Mouse (Mus musculus): ENCODE data around the gene BC025920. TPM values are rescaled to one million over a fixed set of nuclear protein-coding genes. Genes with fewer than 3 reads are reported as not detected.
A peak's percentile ranks its signal among the peaks of the same experiment; 100 is the strongest.

The BC025920 gene
- polyA plus RNA-seq, 1 experiment from 2014 or later, result 0.61 TPM

GRCm38 (mm10) chr10:81612779-81613178, 6.7 kb downstream of the BC025920 start:
- Histone ChIP-seq H3K9me3 (ENCODE audit: control insufficient read depth, low read length) (no peaks in the 10 kb centered on the region), H3K36me3 (ENCODE audit: control insufficient read depth, insufficient read depth, low read length) (no peaks in the 10 kb centered on the region), H3K4me3 (ENCODE audit: low read length) (no peak overlapping the region), H3K4me1 (ENCODE audit: control insufficient read depth, insufficient read depth, low read length) (0 out of 2 replicates have a peak, but pooled peaks cover 4% of the 10 kb centered on the region), H3K9ac (ENCODE audit: low read depth, low read length) (no peak overlapping the region), H3K27ac (ENCODE audit: low read length) (no peak overlapping the region), H3K4me2 (ENCODE audit: low read depth, low read length) (no peak overlapping the region), H3K27me3 (replicated peaks; ENCODE audit: control insufficient read depth, insufficient read depth, low read length) (no peaks in the 10 kb centered on the region)
- ATAC-seq, result no peak
- WGBS, result 66% methylated on average over 3 of the region's 3 CpGs

- ATAC-seq, result peak; percentile 29; the same call in 1 of the 2 replicates
- peaks cover 2% of the 10 kb centered on the region; the same call in 1 of the 2 replicates for H3K9me3 ChIP-seq (ENCODE audit: control insufficient read depth, low read length)
These were observed 9.4 kb downstream of the BC025920 start for GRCm38 (mm10) chr10:81615486-81615885.

DNA sequence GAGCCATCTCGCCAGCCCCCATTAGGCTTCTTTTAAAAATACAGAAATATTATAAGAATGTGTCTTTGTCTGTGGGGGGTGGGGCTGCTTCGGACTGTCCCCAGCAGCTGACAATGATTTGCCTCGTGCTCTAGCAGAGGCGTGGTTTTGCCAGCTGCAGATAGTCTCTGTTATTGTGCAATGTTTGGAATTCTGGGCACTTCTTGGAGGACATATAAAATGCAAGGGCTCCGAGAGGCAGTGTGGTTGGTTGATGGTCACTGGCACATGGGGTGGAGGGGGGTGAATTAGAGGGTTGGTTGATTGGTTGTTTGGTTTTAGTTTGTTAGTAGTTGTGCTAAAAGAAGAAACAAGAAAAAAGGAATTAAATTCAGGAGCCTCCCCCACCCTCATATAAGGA, 13.9 kb downstream of the BC025920 start:
- no peak overlapping the region for H3K4me2 ChIP-seq (ENCODE audit: low read depth, low read length)
- no peak overlapping the region for H3K4me3 ChIP-seq (ENCODE audit: low read length)
- H3K27me3 ChIP-seq (replicated peaks; ENCODE audit: control insufficient read depth, insufficient read depth, low read length), result no peaks in the 10 kb centered on the region
- ATAC-seq, result no peak
- WGBS, result 76% methylated on average over 5 of the region's 5 CpGs
- H3K4me1 ChIP-seq (ENCODE audit: control insufficient read depth, insufficient read depth, low read length), result peaks cover 9% of the 10 kb centered on the region; the same call in 1 of the 2 replicates
- no peak overlapping the region for H3K9ac ChIP-seq (ENCODE audit: low read depth, low read length)
- H3K36me3 ChIP-seq (ENCODE audit: control insufficient read depth, insufficient read depth, low read length), result 0 out of 2 replicates have a peak, but pooled peaks cover 17% of the 10 kb centered on the region
- H3K27ac ChIP-seq (ENCODE audit: low read length), result no peak overlapping the region
- peaks cover 2% of the 10 kb centered on the region; the same call in 1 of the 2 replicates for H3K9me3 ChIP-seq (ENCODE audit: control insufficient read depth, low read length)

More at GRCm38 (mm10) chr10:81615486-81615885, 9.4 kb downstream of the BC025920 start:
- WGBS, result 53% methylated on average over 6 of the region's 6 CpGs
- H3K27ac ChIP-seq (ENCODE audit: low read length), result no peak overlapping the region
- H3K27me3 ChIP-seq (replicated peaks; ENCODE audit: control insufficient read depth, insufficient read depth, low read length), result no peaks in the 10 kb centered on the region
- H3K4me2 ChIP-seq (ENCODE audit: low read depth, low read length), result no peak overlapping the region
- H3K4me1 ChIP-seq (ENCODE audit: control insufficient read depth, insufficient read depth, low read length), result 0 out of 2 replicates have a peak, but pooled peaks cover 4% of the 10 kb centered on the region
- no peak overlapping the region for H3K4me3 ChIP-seq (ENCODE audit: low read length)
- H3K36me3 ChIP-seq (ENCODE audit: control insufficient read depth, insufficient read depth, low read length), result no peaks in the 10 kb centered on the region
- H3K9ac ChIP-seq (ENCODE audit: low read depth, low read length), result no peak overlapping the region

DNA sequence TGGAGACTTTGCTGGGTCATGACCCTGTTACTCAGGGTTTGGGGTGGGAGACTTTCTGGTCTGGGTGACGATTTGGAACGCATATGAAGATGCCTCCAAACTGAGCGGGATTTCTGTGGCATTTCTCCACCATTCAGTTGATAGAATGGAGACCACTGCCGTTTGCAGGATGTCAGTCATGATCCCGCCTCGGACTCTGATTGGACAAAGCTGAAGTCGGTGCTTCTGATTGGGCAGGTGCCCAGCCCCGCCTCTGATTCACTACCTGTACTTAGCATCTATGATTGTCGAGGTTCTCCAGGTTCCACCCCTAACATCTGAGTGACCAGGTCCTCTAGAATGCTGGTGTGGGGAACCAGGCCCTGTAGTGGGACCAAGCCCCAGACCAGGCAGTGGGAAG, 14.7 kb downstream of the BC025920 start:
- WGBS, result 58% methylated on average over 9 of the region's 9 CpGs
- ATAC-seq, result no peak
- Histone ChIP-seq H3K36me3 (ENCODE audit: control insufficient read depth, insufficient read depth, low read length) (0 out of 2 replicates have a peak, but pooled peaks cover 17% of the 10 kb centered on the region), H3K27me3 (replicated peaks; ENCODE audit: control insufficient read depth, insufficient read depth, low read length) (no peaks in the 10 kb centered on the region), H3K27ac (ENCODE audit: low read length) (no peak overlapping the region), H3K9me3 (ENCODE audit: control insufficient read depth, low read length) (peaks cover 2% of the 10 kb centered on the region; the same call in 1 of the 2 replicates), H3K4me3 (ENCODE audit: low read length) (no peak overlapping the region), H3K4me1 (ENCODE audit: control insufficient read depth, insufficient read depth, low read length) (peaks cover 8% of the 10 kb centered on the region; the same call in 1 of the 2 replicates), H3K9ac (ENCODE audit: low read depth, low read length) (no peak overlapping the region), H3K4me2 (ENCODE audit: low read depth, low read length) (no peak overlapping the region)

DNA sequence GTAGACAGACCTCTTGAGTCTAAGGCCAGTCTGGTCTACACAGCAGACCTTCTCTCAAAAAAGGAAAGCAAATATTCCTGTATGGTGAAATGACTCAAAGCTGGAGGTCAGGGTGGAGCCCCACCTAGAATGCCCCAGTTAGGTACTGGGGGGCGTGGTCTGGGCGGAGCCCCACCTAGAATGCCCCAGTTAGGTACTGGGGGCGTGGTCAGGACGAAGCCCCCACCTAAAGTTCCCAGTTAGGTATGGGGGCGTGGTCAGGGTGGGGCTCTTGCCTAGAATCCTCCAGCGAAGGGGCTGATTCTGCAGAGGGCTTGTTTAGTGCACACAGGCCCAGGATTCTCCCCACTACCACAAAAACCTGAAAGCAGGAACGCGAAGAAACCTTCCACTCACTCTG, 17.4 kb downstream of the BC025920 start:
- peaks cover 17% of the 10 kb centered on the region for H3K4me1 ChIP-seq (ENCODE audit: control insufficient read depth, insufficient read depth, low read length)
- no peak for ATAC-seq

DNA sequence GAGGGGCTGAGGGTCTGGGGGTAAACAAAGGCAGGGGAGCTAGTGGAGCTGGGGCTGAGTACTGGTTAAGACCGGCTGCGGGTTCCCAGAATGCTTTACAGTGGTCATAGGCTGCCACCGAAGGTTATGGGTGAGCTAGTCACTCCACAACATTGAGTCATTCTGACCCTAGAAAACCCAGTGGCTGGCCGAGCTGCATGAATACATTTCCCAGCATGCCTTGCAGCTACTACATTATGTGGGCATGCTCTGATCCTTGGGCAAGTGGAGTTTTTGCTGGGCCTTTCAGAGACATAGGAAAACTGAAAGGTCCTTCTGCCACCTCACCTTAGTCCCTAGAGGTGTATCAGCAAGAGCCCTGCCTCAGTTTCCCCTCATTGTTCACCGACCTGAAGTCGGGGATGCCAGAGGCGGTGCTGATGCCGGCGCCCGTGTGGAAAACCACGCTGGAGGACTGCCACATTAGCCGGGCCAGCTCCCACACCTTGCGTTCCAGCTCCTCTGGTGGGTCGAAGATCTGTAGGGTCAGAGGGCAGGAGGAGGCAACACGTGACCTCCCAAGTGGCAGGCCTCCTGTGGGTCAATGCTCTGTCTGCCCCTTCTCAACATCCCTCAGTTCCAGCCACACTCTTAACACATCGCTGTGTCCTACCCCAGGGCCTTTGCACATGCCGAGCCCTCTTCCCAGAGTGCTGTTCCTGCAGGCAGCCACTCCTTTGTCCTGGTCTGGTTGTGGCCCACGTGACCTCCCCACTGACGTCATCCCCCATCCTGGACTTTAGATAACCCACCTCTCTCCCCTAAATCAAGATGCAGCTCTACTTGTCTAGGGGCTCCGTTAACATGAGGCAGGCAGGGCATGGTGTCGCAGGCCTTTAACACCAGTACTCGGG, 20.3 kb downstream of the BC025920 start:
- peak overlapping the region; percentile 77 for H3K4me3 ChIP-seq (ENCODE audit: low read length)
- H3K27me3 ChIP-seq (replicated peaks; ENCODE audit: control insufficient read depth, insufficient read depth, low read length), result no peaks in the 10 kb centered on the region
- peak overlapping the region; percentile 86 for H3K4me2 ChIP-seq (ENCODE audit: low read depth, low read length)
- peak overlapping the region; percentile 80 for H3K9ac ChIP-seq (ENCODE audit: low read depth, low read length)
- H3K9me3 ChIP-seq (ENCODE audit: control insufficient read depth, low read length), result no peaks in the 10 kb centered on the region
- peak overlapping the region; percentile 77 for H3K27ac ChIP-seq (ENCODE audit: low read length)
- peaks cover 17% of the 10 kb centered on the region for H3K4me1 ChIP-seq (ENCODE audit: control insufficient read depth, insufficient read depth, low read length)
- 88% methylated on average over 22 of the region's 22 CpGs for WGBS
- 0 out of 2 replicates have a peak, but pooled peaks cover 12% of the 10 kb centered on the region for H3K36me3 ChIP-seq (ENCODE audit: control insufficient read depth, insufficient read depth, low read length)
- peak; percentile 4; the same call in 1 of the 2 replicates for ATAC-seq

More for the DNA sequence above, 17.4 kb downstream of the BC025920 start:
- Histone ChIP-seq H3K9me3 (ENCODE audit: control insufficient read depth, low read length) (peaks cover 2% of the 10 kb centered on the region; the same call in 1 of the 2 replicates), H3K27ac (ENCODE audit: low read length) (no peak overlapping the region), H3K27me3 (replicated peaks; ENCODE audit: control insufficient read depth, insufficient read depth, low read length) (no peaks in the 10 kb centered on the region), H3K9ac (ENCODE audit: low read depth, low read length) (no peak overlapping the region), H3K4me3 (ENCODE audit: low read length) (no peak overlapping the region), H3K36me3 (ENCODE audit: control insufficient read depth, insufficient read depth, low read length) (0 out of 2 replicates have a peak, but pooled peaks cover 17% of the 10 kb centered on the region), H3K4me2 (ENCODE audit: low read depth, low read length) (no peak overlapping the region)
- 47% methylated on average over 8 of the region's 8 CpGs for WGBS

DNA sequence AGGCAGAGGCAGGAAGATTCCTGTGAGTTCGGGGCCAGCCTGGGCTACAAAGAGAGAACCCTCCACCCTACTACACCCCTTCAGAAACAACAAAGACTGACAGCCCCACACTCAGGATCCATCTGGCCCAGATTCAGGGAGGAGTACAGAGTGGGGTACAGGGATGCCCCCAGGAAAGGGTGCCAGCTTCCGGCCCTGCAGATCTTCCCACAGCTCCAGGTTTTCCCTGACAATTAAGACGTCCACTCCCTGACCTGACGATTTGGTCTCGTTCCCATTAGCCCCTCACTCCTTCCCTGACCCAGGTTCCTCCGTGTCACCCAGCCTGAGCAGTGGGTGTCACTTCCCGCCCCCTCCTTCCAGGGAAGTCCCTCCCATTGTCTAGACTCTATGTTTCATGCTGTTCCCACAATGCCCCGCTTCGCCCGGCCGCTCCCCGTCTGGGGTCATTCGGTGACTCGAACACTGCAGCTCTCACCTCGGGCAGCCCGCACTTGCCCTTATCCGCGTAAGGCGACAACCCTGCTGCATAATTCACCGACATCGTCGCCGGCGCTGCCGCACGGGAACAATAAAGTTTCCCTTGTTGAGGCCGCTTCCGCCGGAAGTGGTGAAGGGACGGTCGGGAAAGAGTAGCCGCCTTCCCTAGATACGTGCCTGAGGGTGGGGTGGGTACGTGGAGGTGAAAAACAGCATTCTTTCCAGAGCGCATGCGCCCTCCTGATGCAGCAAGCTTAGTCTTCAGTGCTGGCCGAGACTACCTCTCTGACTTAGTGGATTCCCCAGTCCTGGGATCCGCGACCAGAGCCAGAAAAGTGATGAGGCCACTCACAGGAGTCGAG, 21.1 kb downstream of the BC025920 start, which contains the start of gene Sirt6:
Gene Sirt6, minus strand, starts transcription at position 804 of the 842 bp plus-strand sequence.
- 5% methylated on average over 40 of the region's 40 CpGs for WGBS
- Histone ChIP-seq H3K36me3 (ENCODE audit: control insufficient read depth, insufficient read depth, low read length) (0 out of 2 replicates have a peak, but pooled peaks cover 8% of the 10 kb centered on the region), H3K27ac (ENCODE audit: low read length) (peak within 1 kb of the TSS; percentile 77), H3K9me3 (ENCODE audit: control insufficient read depth, low read length) (no peaks in the 10 kb centered on the region), H3K4me3 (ENCODE audit: low read length) (peak within 1 kb of the TSS; percentile 77), H3K27me3 (replicated peaks; ENCODE audit: control insufficient read depth, insufficient read depth, low read length) (no peaks in the 10 kb centered on the region), H3K4me2 (ENCODE audit: low read depth, low read length) (peak within 1 kb of the TSS; percentile 86), H3K4me1 (ENCODE audit: control insufficient read depth, insufficient read depth, low read length) (peaks cover 17% of the 10 kb centered on the region), H3K9ac (ENCODE audit: low read depth, low read length) (peak within 1 kb of the TSS; percentile 80)
- ATAC-seq, result peak; percentile 93

- 0 out of 2 replicates have a peak, but pooled peaks cover 5% of the 10 kb centered on the region for H3K36me3 ChIP-seq (ENCODE audit: control insufficient read depth, insufficient read depth, low read length)
- 43% methylated on average over 7 of the region's 7 CpGs for WGBS
- peak; percentile 43 for ATAC-seq
- H3K9ac ChIP-seq (ENCODE audit: low read depth, low read length), result peak overlapping the region; percentile 80
- no peaks in the 10 kb centered on the region for H3K27me3 ChIP-seq (replicated peaks; ENCODE audit: control insufficient read depth, insufficient read depth, low read length)
- peak overlapping the region; percentile 77 for H3K27ac ChIP-seq (ENCODE audit: low read length)
- peak overlapping the region; percentile 86 for H3K4me2 ChIP-seq (ENCODE audit: low read depth, low read length)
- peaks cover 17% of the 10 kb centered on the region for H3K4me1 ChIP-seq (ENCODE audit: control insufficient read depth, insufficient read depth, low read length)
- no peaks in the 10 kb centered on the region for H3K9me3 ChIP-seq (ENCODE audit: control insufficient read depth, low read length)
- peak overlapping the region; percentile 77 for H3K4me3 ChIP-seq (ENCODE audit: low read length)
These were observed 21.8 kb downstream of the BC025920 start for GRCm38 (mm10) chr10:81627836-81628220.

Measured in intestine, embryonic 16.5 days (tissue).